Mouse (Mus musculus) liver, postnatal 0 days (tissue): ENCODE data around the gene Ssna1.

Source experiments
- CTCF ChIP-seq: sonication (generic); IDR thresholded peaks from 2 replicates; pipeline ENCODE4 v1.5.1; 2016; ENCODE audit warnings: antibody characterized with exemption, low read depth
- EP300 ChIP-seq: IDR thresholded peaks from 2 replicates; pipeline ENCODE4 v1.6.1; 2016; ENCODE audit warnings: antibody characterized with exemption, low read depth, mild to moderate bottlenecking

DNA sequence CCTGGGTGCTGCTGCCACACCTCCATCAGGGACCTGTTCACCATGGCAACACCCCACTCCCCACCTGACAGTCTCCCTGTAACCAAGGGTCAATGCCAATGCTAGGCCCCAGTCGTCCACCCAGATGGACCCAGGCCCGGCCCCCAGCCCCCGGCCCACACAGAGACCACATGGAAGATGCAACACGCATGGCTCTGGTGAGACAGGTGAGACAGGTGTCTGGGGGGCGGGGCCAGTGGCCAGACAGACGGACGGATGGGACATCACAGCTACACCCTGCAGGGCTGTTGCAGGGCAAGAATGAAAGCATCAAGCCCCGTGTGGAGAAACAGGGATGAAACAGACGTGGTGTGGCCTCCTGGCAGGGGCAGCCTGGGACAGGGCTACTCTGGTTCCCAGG is 21.5 kb upstream of the Ssna1 start:
- no peak for TF ChIP-seq CTCF
- no peak for TF ChIP-seq EP300
